Mouse (Mus musculus): ENCODE data around the gene Apoc2. TPM values are rescaled to one million over a fixed set of nuclear protein-coding genes. Genes with fewer than 3 reads are reported as not detected.
A peak's percentile ranks its signal among the peaks of the same experiment; 100 is the strongest.

Apoc2 gene
- total RNA-seq, 2 experiments from 2014 or later = not detected

GRCm38 (mm10) chr7:19701069-19701761 lies 23.5 kb upstream of the Apoc2 start:
- DNase-seq (ENCODE audit: low spot score in 2 of 2) = peak; percentile 57 to 73

GRCm38 (mm10) chr7:19700299-19701068 lies 22.7 kb upstream of the Apoc2 start:
- no peak for DNase-seq (ENCODE audit: low spot score in 2 of 2)
- intact Hi-C loops (cut with DNase I) = loop anchor here (1.0 to 5.0 kb wide), 2 partner anchors 35 to 293 kb away; partner anchors contain the start of gene Clptm1

More at GRCm38 (mm10) chr7:19701069-19701761, 23.5 kb upstream of the Apoc2 start:
- intact Hi-C loops (cut with DNase I) = loop anchor here (1.0 to 5.0 kb wide), 2 partner anchors 36 to 294 kb away; partner anchors contain the start of gene Clptm1

- intact Hi-C loops (cut with DNase I) = loop anchor here (1.0 to 5.0 kb wide), 2 partner anchors 30 to 292 kb away; no protein-coding TSS in a partner anchor
These were observed 22.0 kb upstream of the Apoc2 start for GRCm38 (mm10) chr7:19699827-19700148.

GRCm38 (mm10) chr7:19698907-19699826 lies 21.4 kb upstream of the Apoc2 start, which contains the start of gene Apoe:
Apoe (minus strand) TSS chr7:19699188.
- intact Hi-C loops (cut with DNase I) = loop anchor here (1.0 kb wide), 1 partner anchor 30 kb away; no protein-coding TSS in a partner anchor
- peak; percentile 44 to 72 for DNase-seq (ENCODE audit: low spot score in 2 of 2)

More at GRCm38 (mm10) chr7:19699827-19700148, 22.0 kb upstream of the Apoc2 start:
- no peak for DNase-seq (ENCODE audit: low spot score in 2 of 2)

GRCm38 (mm10) chr7:19697949-19698906 lies 20.5 kb upstream of the Apoc2 start:
- no peak for DNase-seq (ENCODE audit: low spot score in 2 of 2)
- intact Hi-C loops (cut with DNase I) = no loop called here

- no peak for DNase-seq (ENCODE audit: low spot score in 2 of 2)
- intact Hi-C loops (cut with DNase I) = no loop called here
These were observed 18.7 kb upstream of the Apoc2 start for GRCm38 (mm10) chr7:19696336-19696873.

- intact Hi-C loops (cut with DNase I) = no loop called here
- DNase-seq (ENCODE audit: low spot score in 2 of 2) = no peak
These were observed 18.1 kb upstream of the Apoc2 start for GRCm38 (mm10) chr7:19695881-19696280.

- intact Hi-C loops (cut with DNase I) = no loop called here
- no peak for DNase-seq (ENCODE audit: low spot score in 2 of 2)
These were observed 17.5 kb upstream of the Apoc2 start for GRCm38 (mm10) chr7:19695213-19695594.

- no peak for DNase-seq (ENCODE audit: low spot score in 2 of 2)
- intact Hi-C loops (cut with DNase I) = no loop called here
These were observed 16.8 kb upstream of the Apoc2 start for GRCm38 (mm10) chr7:19694336-19695212.

GRCm38 (mm10) chr7:19693421-19693820 lies 15.7 kb upstream of the Apoc2 start:
- DNase-seq (ENCODE audit: low spot score in 2 of 2) = peak in 1 of 2 experiments; percentile 60
- intact Hi-C loops (cut with DNase I) = no loop called here

- intact Hi-C loops (cut with DNase I) = no loop called here
These were observed 14.4 kb upstream of the Apoc2 start, which contains the start of gene Apoc1 for GRCm38 (mm10) chr7:19691873-19692865. Apoc1 (minus strand) TSS chr7:19692660.

GRCm38 (mm10) chr7:19691434-19691833 lies 13.7 kb upstream of the Apoc2 start:
- intact Hi-C loops (cut with DNase I) = no loop called here
- DNase-seq (ENCODE audit: low spot score in 2 of 2) = no peak

More at GRCm38 (mm10) chr7:19691873-19692865, 14.4 kb upstream of the Apoc2 start, which contains the start of gene Apoc1:
- no peak for DNase-seq (ENCODE audit: low spot score in 2 of 2)

GRCm38 (mm10) chr7:19690845-19691244 lies 13.1 kb upstream of the Apoc2 start:
- intact Hi-C loops (cut with DNase I) = no loop called here
- no peak for DNase-seq (ENCODE audit: low spot score in 2 of 2)

GRCm38 (mm10) chr7:19688611-19689010 lies 10.9 kb upstream of the Apoc2 start:
- DNase-seq (ENCODE audit: low spot score in 2 of 2) = no peak
- intact Hi-C loops (cut with DNase I) = no loop called here

- intact Hi-C loops (cut with DNase I) = no loop called here
- no peak for DNase-seq (ENCODE audit: low spot score in 2 of 2)
These were observed 10.4 kb upstream of the Apoc2 start for GRCm38 (mm10) chr7:19688101-19688500.

Data from left cerebral cortex, postnatal 25 days (tissue).